ENCODE assay signal across 9 mouse cellular contexts in the genomic region with DNA sequence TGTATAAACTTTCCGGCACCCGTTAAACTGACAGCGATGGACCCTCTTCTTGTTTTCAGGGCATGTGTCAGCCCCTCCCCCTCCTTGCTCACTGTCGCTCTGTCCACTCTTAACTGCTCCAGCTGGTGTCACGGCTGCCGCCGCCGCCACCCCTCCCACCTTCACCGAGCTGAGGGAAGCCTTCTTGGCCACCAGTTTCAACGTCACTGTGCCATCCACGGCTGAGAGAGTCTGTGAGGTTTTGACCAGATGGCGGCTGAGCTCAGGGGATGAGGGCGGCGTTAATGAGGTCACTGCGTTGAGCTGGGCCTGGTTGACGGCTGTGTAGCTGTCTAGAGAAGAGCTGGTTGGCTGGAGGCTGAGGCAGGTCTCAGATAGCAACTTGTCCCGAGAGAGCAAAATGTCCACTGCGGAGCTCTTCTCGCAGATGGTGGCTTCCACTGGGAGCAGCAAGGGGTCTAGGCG. TPM values are rescaled to one million over a fixed set of nuclear protein-coding genes. Genes with fewer than 3 reads are reported as not detected.
DNase-seq lines count a peak whose midpoint lies in the region; ATAC-seq lines count a peak whose summit lies in the region.
"Had no signal": no experiment of that assay in that cellular context is flagged by ENCODE, and none has a peak within 500 bp of the region (broad histone marks: within the 10 kb centered on the region; RNA-seq: fewer than 3 reads in every experiment).

No protein-coding gene starts in this region.

- no peak overlapping the region for H3K27ac ChIP-seq in forebrain, embryonic 11.5 days (ENCODE audit: low read depth, low read length)
- H3K27ac ChIP-seq in forebrain, embryonic 15.5 days (replicated peaks): no peak overlapping the region
- peak overlapping the region; percentile 30; the same call in 1 of the 2 replicates for H3K27ac ChIP-seq in hindbrain, embryonic 12.5 days
- H3K27ac ChIP-seq: neural tube, embryonic 12.5 days had no signal

- DNase-seq in forebrain, embryonic 11.5 days (ENCODE audit: low spot score): peak; percentile 53
- DNase-seq in 416B (ENCODE audit: low read depth): peak; percentile 95
- DNase-seq in cerebellum, postnatal 10 days: peak; percentile 91 to 94
- no peak for DNase-seq in frontal cortex, postnatal 14 days (ENCODE audit: low spot score in 2 of 2)
- DNase-seq in right cerebral cortex, adult 2 months (ENCODE audit: low spot score in 2 of 2): no peak

- H3K4me2 ChIP-seq in forebrain, embryonic 11.5 days (ENCODE audit: low read depth, low read length, severe bottlenecking): no peak overlapping the region
- no peak overlapping the region for H3K4me2 ChIP-seq in forebrain, embryonic 15.5 days (replicated peaks)
- H3K4me2 ChIP-seq in hindbrain, embryonic 12.5 days (replicated peaks): no peak overlapping the region
- H3K4me2 ChIP-seq: neural tube, embryonic 12.5 days had no signal

- no peak overlapping the region for H3K4me3 ChIP-seq in forebrain, embryonic 11.5 days (ENCODE audit: low read depth, low read length)
- no peak overlapping the region for H3K4me3 ChIP-seq in forebrain, embryonic 15.5 days
- H3K4me3 ChIP-seq in hindbrain, embryonic 12.5 days: no peak overlapping the region
- H3K4me3 ChIP-seq: neural tube, embryonic 12.5 days had no signal

- no peak overlapping the region for H3K9ac ChIP-seq in forebrain, embryonic 11.5 days (ENCODE audit: low read length)
- no peak overlapping the region for H3K9ac ChIP-seq in forebrain, embryonic 15.5 days (replicated peaks)
- no peak overlapping the region for H3K9ac ChIP-seq in hindbrain, embryonic 12.5 days
- H3K9ac ChIP-seq: neural tube, embryonic 12.5 days had no signal

- ATAC-seq in forebrain, embryonic 11.5 days (replicated peaks; ENCODE audit: low FRiP score): no peak
- ATAC-seq in forebrain, embryonic 15.5 days (replicated peaks): no peak
- ATAC-seq in hindbrain, embryonic 12.5 days (ENCODE audit: low FRiP score): peak; percentile 41; the same call in 1 of the 2 replicates
- ATAC-seq in monocyte, adult 5-6 weeks (replicated peaks; ENCODE audit: insufficient number of reproducible peaks, low FRiP score, low TSS enrichment, poor library complexity, severe bottlenecking): peak; percentile 27

- no peaks in the 10 kb centered on the region for H3K27me3 ChIP-seq in forebrain, embryonic 11.5 days (ENCODE audit: control insufficient read depth, insufficient read depth, low read length)
- H3K27me3 ChIP-seq in forebrain, embryonic 15.5 days: no peaks in the 10 kb centered on the region
- H3K27me3 ChIP-seq in hindbrain, embryonic 12.5 days: no peaks in the 10 kb centered on the region
- H3K27me3 ChIP-seq: neural tube, embryonic 12.5 days had no signal

- H3K9me3 ChIP-seq in forebrain, embryonic 11.5 days (ENCODE audit: control insufficient read depth, low read length): no peaks in the 10 kb centered on the region
- no peaks in the 10 kb centered on the region for H3K9me3 ChIP-seq in forebrain, embryonic 15.5 days
- no peaks in the 10 kb centered on the region for H3K9me3 ChIP-seq in hindbrain, embryonic 12.5 days (replicated peaks)
- H3K9me3 ChIP-seq: neural tube, embryonic 12.5 days had no signal

- H3K4me1 ChIP-seq in forebrain, embryonic 11.5 days (replicated peaks; ENCODE audit: control insufficient read depth, insufficient read depth, low read length): no peaks in the 10 kb centered on the region
- H3K4me1 ChIP-seq in forebrain, embryonic 15.5 days: peaks cover 46% of the 10 kb centered on the region
- peaks cover 20% of the 10 kb centered on the region for H3K4me1 ChIP-seq in hindbrain, embryonic 12.5 days

- WGBS in forebrain, embryonic 11.5 days: 92% methylated on average over 20 of the region's 20 CpGs
- 77% methylated on average over 20 of the region's 20 CpGs for WGBS in forebrain, embryonic 15.5 days
- WGBS in hindbrain, embryonic 12.5 days: 67% methylated on average over 20 of the region's 20 CpGs

- H3K36me3 ChIP-seq in forebrain, embryonic 11.5 days (ENCODE audit: control insufficient read depth, insufficient read depth, low read length): no peaks in the 10 kb centered on the region
- H3K36me3 ChIP-seq in forebrain, embryonic 15.5 days: peaks cover 21% of the 10 kb centered on the region
- H3K36me3 ChIP-seq in hindbrain, embryonic 12.5 days: peaks cover 10% of the 10 kb centered on the region

RNA-seq across cellular contexts. Expression of a gene that starts 43.3 kb away (rescaled TPM):
- 24.8 and 25.3 TPM in 2 replicates for polyA plus RNA-seq in forebrain, embryonic 11.5 days (2014; fragmentation: Nextera tagmentation; extraction: Ambion mirVana)
- polyA plus RNA-seq in forebrain, embryonic 15.5 days (2015; fragmentation: Nextera tagmentation; extraction: Ambion mirVana): 125 and 126 TPM in 2 replicates
- 53.2 and 53.4 TPM in 2 replicates for polyA plus RNA-seq in hindbrain, embryonic 12.5 days (2016; fragmentation: Nextera tagmentation; extraction: Ambion mirVana)
- total RNA-seq in monocyte, adult 5-6 weeks (2017): 15.9 to 26.0 TPM (median 19.5 TPM) in 3 replicates

Comparison
In these comparisons a context has a peak if more than half of its experiments do, and no peak if none do; other contexts are left out.
1. ATAC-seq: peak in hindbrain, embryonic 12.5 days (single experiment) and monocyte, adult 5-6 weeks (single experiment); none in forebrain, embryonic 11.5 days (single experiment) and forebrain, embryonic 15.5 days (single experiment).
2. DNase-seq: peak in forebrain, embryonic 11.5 days (single experiment), 416B (single experiment) and cerebellum, postnatal 10 days (2 of 2); none in frontal cortex, postnatal 14 days (0 of 2) and right cerebral cortex, adult 2 months (0 of 2).